Mouse (Mus musculus): Measurements from ENCODE around the gene Fam210b.
"Not testable (repeated sequence)": the region's sequence is repeated elsewhere in the genome, so short reads cannot be mapped to it uniquely, and the experiment has no call there.

Fam210b gene

DNA sequence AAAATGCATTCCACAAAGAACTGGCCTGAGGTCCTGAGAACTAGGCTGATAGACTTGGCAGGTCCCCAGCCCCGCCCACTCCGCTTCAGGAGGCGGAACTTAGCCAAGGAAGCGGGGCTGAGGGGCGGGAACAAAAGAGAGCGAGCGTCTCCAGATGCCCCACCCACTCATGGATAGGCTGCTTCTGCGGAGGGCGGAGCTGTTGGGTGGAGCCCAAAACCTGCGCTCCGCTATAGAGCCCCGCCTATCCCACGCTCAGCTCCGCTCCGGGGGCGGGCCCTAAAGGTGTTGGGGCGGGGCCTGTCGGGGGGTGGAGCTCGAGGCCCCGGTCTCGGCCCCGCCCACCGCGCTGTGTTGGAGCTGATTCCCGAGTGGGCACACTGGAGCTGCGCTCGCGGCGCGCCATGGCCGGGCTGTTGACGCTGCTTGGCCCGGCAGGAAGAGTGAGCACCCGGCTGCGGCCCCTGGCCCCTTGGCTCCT lies at the start of gene Fam210b:
Gene Fam210b, plus strand, starts transcription at position 308 of the 481 bp plus-strand sequence.
- peak; percentile 98 to 99 for DNase-seq

DNA sequence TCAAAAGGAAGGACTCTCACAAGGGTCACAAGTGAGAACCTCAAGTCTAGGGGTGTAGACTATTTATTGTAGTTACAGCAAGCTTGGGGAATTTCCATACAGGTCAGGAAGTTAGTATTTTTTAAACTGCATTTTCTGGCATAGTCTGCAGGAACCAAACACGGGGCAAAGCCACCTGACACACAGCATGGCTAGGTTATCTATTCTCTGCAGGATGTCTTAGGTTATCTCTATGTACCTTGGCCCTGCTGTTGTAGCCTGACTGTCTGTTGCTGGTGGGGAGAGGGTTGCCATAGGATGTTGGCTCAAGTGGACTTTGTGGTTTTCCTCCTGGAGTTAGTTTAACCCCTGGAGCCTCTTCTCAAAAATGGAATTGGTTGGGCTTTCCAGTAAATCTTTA lies 47.3 kb upstream of the Fam210b start:
- no peak for DNase-seq

- DNase-seq = no peak
Observed at GRCm38 (mm10) chr2:172298542-172298941, 46.8 kb upstream of the Fam210b start.

DNA sequence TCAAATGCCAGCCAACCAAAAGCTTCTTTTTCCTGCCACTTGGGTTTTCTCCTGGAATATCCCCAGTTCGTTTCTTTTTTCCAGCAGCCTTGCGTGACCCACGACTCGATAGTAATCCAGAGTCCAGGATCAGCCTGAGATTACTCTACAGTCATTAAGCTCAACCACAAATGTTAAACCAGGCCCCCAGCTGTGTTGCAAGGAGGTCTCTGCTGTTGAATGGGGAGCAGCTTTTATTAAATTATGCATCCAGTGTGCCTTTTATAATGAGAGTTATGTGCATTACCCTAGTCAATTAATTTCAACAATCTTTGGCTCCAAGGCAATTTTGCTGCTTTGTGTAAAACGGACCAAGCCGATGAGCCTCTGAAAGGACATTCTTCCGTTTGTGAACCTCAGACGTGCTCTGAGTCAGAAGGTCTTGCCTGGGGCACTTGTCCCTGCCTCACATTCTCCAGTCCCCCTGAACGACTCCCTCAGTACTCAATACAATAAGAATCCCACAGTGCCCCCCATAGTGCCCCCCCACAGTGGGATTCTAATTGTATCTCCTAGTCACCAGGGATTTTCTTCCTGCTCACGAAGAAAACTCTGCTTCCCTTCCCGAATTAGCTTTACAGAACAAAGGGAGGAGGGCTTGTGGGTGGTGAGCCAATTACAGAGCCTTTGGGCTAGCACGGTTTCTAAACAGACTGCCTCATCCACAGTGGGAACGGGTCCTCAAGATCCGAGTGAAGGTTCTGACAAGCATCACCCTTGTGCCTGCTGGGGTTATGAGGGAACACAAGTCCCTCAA lies 46.0 kb upstream of the Fam210b start:
- no peak for DNase-seq

DNA sequence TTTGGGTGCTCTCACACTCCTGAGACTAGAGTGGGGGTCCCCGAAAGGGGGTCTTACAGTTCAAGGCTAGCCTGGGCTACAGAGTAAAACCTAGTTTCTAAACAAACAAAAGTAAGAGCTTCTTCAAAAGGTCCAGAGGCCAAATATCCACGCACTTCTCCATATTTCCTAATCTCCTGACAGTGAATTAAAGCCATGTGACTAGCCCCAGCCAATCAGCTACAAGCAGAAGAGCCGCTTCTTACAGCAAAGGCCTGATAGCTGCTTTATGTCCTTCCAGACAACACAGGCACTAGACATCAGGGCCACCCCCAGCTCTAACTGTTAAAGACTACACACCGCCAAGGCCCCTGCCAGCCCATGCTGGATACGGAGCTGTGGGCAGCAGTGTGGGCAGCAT lies 43.0 kb upstream of the Fam210b start:
- no peak for DNase-seq

GRCm38 (mm10) chr2:172304118-172304708 lies 41.2 kb upstream of the Fam210b start:
- no peak for DNase-seq

GRCm38 (mm10) chr2:172305546-172305945 lies 39.8 kb upstream of the Fam210b start:
- DNase-seq = not testable (repeated sequence)

DNA sequence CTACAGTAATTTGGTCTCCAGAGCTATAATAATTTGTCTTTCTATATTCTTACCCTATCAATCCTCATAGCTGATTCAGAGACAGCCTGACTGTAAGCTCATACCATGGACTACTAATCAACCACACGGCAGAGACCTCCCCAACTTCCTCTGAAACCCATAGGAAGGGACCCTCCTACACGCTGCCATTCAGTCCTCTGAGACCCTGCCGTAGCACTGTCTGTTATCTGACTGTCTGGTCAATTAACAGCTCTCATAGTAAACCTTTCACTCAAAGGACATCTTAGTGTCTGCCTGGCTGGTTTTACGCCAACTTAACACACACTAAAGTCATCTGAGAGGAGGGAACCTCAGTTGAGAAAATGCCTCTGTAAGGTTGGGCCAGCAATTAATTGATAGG lies 38.8 kb upstream of the Fam210b start:
- DNase-seq = no peak

DNA sequence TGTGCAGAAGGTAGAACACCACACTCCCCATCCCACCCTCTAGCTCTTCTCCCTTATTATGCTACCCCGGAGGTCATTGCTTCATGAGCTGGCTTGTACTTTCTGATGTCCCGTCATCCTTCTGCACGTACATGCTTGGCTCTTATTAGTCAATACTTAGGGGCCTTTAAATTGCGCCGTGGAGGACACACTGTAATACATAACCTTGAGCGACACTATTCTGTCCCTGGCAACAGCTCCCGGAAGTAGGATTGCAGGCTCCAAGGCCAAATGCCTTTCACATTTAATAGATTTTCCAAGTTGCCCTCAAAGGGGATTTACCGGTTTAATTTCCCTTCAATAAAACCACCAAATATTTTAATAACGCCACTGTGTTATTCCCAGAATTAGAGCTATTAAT lies 33.6 kb upstream of the Fam210b start:
- DNase-seq = no peak

GRCm38 (mm10) chr2:172320878-172321277 lies 24.5 kb upstream of the Fam210b start:
- peak; percentile 24 to 79 for DNase-seq

- no peak for DNase-seq
Observed at GRCm38 (mm10) chr2:172328248-172328647, 17.1 kb upstream of the Fam210b start.

DNA sequence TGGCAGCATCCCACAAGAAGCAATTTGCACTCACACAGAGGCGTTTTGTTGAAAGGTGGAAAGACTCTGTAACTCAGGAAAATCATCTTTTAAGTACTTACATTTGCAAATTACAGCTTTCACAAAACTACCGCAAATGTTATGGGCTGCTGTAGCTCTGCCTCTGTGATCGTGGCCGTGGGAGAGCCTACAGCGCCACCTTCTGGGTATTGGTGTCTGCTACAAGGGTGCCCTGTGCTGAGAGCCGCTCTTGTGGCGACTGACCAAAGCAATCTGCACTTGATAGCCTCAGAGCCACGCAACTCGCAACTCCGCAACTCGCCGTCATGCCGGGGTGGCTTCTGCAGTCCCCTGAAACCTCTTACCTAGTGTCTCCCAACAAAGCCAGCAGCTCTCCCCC lies 16.2 kb upstream of the Fam210b start:
- peak; percentile 13 to 62 for DNase-seq

DNA sequence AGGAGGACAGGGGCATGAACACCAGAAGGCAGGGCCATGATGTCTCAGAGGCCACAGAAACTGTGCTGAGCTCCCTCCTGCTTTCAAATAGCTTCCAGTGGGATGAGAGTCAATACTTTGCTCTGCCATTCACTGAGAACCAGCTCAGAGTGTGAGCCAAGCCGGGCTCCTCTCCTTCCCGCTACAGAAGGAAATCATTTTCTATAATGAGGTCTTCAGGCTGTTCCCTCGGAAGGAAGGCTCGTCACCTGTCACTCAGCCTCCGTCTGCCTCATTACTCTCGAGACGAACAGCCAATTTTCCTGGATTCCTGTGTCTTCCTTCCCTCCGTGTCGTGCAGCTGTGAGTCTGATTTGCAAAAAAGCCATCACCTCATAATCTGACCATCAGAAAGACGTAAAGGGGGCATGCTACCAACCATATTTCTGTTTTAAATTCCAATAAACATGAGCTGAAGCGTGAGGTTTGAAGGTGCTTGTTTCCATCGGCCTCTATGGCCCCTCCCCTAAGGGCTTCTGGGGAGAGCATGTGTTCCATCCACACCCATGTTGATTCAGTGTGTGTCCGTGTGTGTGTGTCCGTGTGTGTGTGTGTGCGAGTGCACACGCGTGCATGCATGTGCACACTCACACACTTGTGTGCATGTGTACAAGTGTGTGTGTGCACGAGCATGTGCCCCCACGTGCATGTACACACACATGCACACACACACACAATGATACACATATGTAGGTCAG lies 7.0 kb upstream of the Fam210b start:
- no peak for DNase-seq

DNA sequence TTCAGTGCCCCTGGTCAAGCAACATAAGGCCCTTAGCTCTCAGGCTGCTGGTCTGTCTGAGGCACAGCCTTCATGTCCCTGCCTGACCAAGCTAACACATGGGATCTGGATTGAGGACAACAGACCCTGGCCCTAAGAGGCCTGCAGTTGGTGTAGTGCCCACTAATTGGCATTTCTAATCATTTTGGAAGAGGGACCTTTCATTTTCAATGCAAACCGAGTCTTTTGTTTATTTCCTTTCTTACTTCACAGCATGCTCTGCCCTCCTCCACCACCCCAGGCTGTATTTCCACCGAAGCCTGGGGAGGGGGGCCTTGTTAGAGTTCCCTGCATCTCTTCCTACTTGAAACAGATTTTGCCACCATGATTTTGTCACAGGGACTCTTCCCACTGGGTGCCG lies 4.4 kb upstream of the Fam210b start:
- no peak for DNase-seq

DNA sequence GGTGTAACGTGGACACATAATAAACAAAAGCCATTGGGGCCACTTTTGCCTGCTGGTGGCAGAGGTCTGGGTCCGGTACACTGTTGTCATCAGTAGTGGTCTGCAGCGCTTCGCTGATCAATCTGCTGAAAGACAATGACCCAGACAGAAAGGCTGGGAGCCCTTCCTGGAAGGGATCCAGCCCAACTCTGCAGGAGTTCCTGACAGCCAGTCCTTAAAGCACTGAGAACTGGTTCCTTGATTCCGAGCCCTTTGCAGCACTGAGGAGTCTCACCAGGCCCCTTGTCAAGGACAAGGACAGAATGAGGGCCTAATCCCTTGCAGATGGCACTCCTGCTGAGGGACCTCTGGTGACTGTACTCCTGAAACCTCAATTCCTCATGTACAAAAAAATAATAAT lies 3.8 kb upstream of the Fam210b start:
- DNase-seq = no peak

- DNase-seq = no peak
Observed at GRCm38 (mm10) chr2:172343751-172344150, 1.6 kb upstream of the Fam210b start.

DNA sequence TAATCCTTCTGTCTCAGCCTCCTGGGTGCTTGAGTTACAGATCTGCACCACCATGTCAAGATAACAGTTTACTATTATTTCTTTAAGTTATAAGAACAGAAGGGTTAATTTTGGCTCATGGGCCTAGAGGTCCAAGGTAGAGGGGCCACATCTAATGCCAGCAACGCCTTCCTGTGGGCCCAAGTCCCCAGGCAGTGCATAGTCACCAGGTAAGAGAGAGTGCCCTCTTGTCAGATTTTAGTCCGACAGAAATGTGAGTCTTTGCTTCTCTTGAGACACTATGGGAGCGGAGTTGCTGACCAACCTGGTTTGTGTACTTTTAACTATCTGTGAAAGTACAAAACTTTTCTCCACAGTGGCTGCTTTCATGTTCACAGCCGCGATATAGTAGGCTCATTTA lies 696 bp upstream of the Fam210b start:
- DNase-seq = no peak

- peak; percentile 68 to 74 for DNase-seq
Observed at GRCm38 (mm10) chr2:172346034-172346929, 917 bp downstream of the Fam210b start.

GRCm38 (mm10) chr2:172346933-172347611 lies 1.7 kb downstream of the Fam210b start:
- no peak for DNase-seq

GRCm38 (mm10) chr2:172348297-172348950 lies 3.1 kb downstream of the Fam210b start:
- DNase-seq = no peak

GRCm38 (mm10) chr2:172349776-172350175 lies 4.4 kb downstream of the Fam210b start:
- no peak for DNase-seq
